Mouse (Mus musculus) embryonic fibroblast, embryonic 13.5 days (primary cell): ENCODE measurements around the gene Tenm4. TPM values are rescaled to one million over a fixed set of nuclear protein-coding genes. Genes with fewer than 3 reads are reported as not detected.

Source experiments
- H3K27ac ChIP-seq: 2 replicates; pipeline ENCODE4 v1.5.1; 2012; ENCODE audit warnings: low read length, control low read depth, inconsistent platforms; ENCODE audit not compliant: insufficient read depth
- H3K4me1 ChIP-seq: 2 replicates; pipeline ENCODE4 v1.6.1; 2011; ENCODE audit warnings: low read length; ENCODE audit not compliant: control insufficient read depth, insufficient read depth
- H3K4me3 ChIP-seq: 2 replicates; pipeline ENCODE4 v1.5.1; 2011; ENCODE audit warnings: mild to moderate bottlenecking, control low read depth, low read length; ENCODE audit not compliant: insufficient read depth
- CTCF ChIP-seq: IDR thresholded peaks from 2 replicates; pipeline ENCODE4 v1.5.1; 2011; ENCODE audit warnings: mild to moderate bottlenecking, control low read depth, low read length, moderate library complexity, borderline replicate concordance; ENCODE audit not compliant: insufficient read depth
- POLR2A ChIP-seq: IDR thresholded peaks from 2 replicates; pipeline ENCODE4 v1.6.1; 2011; ENCODE audit warnings: low read depth, mild to moderate bottlenecking, control low read depth, low read length, moderate library complexity
- polyA plus RNA-seq: library from polyadenylated mRNA; stranded (reverse); fragments of >200 nt; gene quantifications from 2 replicates; pipeline ENCODE4 v1.2.4, GENCODE M21; 2011; ENCODE audit warnings: low read depth; ENCODE audit not compliant: missing spikeins, insufficient read length

The Tenm4 gene
- polyA plus RNA-seq, 1 experiment, result 17.3 TPM

DNA sequence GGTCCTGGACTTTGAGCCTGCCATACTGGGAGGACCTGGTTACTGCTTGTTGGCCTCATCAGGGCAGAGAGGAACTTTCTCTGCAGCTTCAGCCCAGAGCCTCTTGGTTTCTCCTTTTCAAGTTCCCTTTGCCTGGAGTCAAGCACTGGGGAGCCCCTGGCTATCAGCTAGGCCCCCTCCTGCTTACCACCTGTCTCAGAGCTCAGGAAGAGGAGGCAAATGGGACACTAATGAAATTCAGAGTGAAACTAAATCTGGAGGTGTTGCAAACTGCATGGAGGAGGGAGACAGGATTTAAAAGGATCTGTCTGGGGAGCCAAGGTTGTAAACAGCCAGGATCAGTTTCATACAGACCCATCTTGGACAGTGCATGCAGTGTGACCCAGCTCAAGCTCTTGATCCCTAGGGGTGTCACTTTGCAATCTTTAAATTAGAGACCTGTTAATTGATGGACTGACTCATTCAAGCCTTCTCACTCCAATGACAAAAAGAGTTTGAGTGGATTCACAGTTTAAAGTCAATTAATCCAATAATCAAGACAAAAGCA, 269.2 kb downstream of the Tenm4 start:
- TF ChIP-seq POLR2A (no peak), CTCF (no peak)
- H3K27ac ChIP-seq, result no peak overlapping the region
- H3K4me3 ChIP-seq, result no peak overlapping the region
- H3K4me1 ChIP-seq, result no peaks in the 10 kb centered on the region

DNA sequence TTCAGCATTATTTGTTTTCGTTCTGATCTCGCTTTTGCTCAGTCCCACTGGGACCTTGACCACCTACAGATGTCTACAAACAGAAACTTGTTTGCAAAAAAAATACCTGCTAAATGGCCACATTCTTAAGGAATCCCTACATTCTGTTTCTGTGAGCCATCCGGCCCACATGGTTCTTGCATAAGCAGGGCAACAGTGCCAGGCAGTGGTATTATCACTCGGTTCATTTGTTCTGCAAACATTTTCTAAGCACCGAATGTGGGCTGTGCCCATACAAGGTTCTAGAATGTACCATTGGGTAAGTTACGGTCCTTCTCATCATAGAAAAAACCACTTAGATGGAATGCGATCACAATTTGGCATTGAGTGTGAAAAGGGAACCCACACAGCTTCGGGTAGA, 274.7 kb downstream of the Tenm4 start:
- Histone ChIP-seq H3K4me3 (no peak overlapping the region), H3K27ac (no peak overlapping the region), H3K4me1 (no peaks in the 10 kb centered on the region)
- TF ChIP-seq CTCF (no peak), POLR2A (no peak)

DNA sequence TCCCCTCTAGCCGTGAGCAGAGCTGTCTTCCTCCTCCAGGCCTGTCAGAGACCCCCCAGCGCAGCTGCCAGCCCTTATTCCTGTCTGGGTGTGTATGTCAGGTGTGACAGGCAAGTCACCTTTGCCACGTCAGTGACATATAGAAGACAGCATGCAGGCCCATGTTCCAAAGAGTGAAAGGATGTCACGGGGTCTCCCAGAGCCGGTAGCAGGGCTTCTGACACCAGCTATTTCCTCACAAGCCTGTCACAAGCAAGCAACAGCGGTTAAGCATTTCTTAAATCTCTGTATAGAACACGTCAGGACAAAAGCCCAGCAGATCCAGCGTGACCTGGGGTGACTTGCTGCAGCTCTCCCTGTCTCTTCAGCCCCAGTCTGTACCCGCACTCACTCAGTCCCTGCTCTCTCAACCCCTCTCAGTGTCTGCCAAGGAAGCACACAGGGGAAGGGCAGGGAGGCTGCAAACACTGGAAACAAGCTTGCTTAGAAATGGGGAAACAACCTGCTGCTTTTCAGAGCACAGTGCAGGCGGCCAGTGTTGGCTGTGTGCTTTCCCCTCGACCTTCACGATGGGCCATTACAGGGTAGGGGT, 276.9 kb downstream of the Tenm4 start:
- no peak for TF ChIP-seq POLR2A
- TF ChIP-seq CTCF, result no peak
- Histone ChIP-seq H3K4me1 (no peaks in the 10 kb centered on the region), H3K27ac (no peak overlapping the region), H3K4me3 (no peak overlapping the region)

DNA sequence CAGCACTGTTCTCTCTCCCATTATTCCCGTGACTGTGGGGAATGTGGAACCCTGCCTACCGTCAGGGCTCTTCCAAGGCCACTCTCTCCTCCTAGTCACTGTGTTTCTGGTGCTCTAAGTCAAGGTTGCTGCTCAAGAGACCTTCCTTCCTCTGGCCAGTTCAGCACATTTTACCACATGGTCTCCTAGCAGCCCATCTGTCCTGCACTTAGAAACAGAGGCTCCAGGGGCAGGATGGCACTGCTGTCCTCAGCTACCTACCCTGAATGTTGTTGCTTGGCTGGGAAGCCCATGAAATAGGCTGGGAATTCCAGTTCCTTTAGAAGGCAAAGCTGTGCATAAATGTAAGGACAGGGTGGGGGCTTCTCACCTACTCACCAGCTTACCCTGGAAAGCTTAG, 284.9 kb downstream of the Tenm4 start:
- H3K4me3 ChIP-seq, result no peak overlapping the region
- TF ChIP-seq POLR2A (no peak), CTCF (no peak)
- no peak overlapping the region for H3K27ac ChIP-seq
- H3K4me1 ChIP-seq, result no peaks in the 10 kb centered on the region

DNA sequence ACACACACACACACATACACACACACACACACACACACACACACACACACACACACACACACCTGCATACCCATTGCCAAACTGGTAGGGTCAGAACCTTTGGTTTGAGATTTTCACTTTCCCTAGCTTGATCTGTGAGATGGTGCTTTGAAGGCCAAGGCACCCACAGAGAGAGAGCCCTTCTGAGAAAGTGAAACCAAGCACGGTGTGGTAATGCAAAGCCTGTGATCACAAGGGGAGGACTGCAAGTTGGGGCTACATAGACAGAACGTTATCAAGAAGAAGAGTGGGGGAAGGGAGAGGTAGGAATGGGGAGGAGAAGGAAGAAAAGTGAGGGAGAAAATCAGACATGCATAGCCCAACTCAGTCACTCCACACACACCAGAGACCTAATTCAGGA, 285.6 kb downstream of the Tenm4 start:
- no peak for TF ChIP-seq CTCF
- no peak for TF ChIP-seq POLR2A
- Histone ChIP-seq H3K4me3 (no peak overlapping the region), H3K27ac (no peak overlapping the region), H3K4me1 (no peaks in the 10 kb centered on the region)

DNA sequence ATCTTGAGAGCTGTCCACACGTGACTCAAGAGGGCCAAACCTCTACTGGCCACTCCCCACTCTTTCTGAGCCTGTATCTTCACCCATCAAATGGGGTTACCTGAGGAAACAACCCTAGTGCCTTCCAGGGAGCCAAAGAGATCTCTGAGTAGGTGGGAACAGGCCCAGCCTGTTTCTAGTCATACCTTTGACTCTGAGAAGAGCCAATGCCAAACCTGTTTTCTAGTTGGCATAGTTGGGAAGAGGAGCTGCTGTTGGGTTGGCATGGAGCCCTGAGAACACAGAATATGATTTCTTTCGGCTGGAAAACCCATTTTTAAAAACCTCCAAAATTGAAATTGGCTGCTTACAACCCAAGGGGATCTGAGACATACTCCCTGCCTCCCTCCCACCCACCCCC, 286.8 kb downstream of the Tenm4 start:
- Histone ChIP-seq H3K27ac (no peak overlapping the region), H3K4me1 (no peaks in the 10 kb centered on the region), H3K4me3 (no peak overlapping the region)
- TF ChIP-seq CTCF (no peak), POLR2A (no peak)

DNA sequence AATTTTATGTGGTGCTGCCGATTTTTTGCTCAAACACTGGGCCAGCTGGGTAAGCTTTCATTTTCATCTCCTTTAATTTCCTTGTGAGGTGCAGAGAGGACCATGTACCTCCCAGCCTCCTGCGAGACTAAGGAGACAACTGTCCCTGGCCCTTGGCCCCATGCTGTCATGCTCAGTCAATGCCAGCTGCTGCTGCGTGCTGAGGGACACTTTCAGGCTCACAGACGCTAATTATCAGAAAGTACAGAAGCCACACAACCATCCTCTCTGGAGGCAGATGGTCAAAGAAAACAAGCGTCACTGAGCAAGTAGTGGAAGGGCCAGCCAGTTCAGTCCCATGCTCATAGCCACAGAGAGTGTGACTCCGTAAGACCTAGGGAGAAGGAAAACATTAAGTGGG, 287.9 kb downstream of the Tenm4 start:
- Histone ChIP-seq H3K27ac (no peak overlapping the region), H3K4me1 (no peaks in the 10 kb centered on the region), H3K4me3 (no peak overlapping the region)
- TF ChIP-seq CTCF (no peak), POLR2A (no peak)

DNA sequence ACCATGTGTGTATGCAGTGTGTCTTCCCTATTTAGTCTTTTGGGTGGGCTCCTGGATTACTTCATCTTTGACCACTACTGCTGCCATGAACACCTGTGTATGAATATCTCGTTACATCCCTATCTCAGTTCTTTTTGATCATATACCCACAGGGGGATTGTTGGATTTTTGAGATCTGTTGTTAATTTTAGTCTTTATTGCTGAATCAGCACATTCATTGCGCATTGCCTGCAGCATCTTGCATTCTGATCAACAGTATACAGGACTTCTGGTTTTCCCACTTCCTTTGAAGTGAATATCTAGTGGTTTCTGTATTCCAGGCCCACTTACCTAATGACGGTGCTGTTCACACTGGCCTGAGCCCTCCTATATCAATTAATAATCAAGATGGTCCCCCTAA, 295.7 kb downstream of the Tenm4 start:
- H3K4me1 ChIP-seq, result no peaks in the 10 kb centered on the region
- no peak overlapping the region for H3K27ac ChIP-seq
- no peak overlapping the region for H3K4me3 ChIP-seq
- TF ChIP-seq POLR2A, result no peak
- TF ChIP-seq CTCF, result no peak

- H3K4me3 ChIP-seq, result no peak overlapping the region
- H3K4me1 ChIP-seq, result no peaks in the 10 kb centered on the region
- TF ChIP-seq POLR2A (no peak), CTCF (no peak)
- H3K27ac ChIP-seq, result no peak overlapping the region
Observed at GRCm38 (mm10) chr7:96470821-96471220, 299.8 kb downstream of the Tenm4 start.

DNA sequence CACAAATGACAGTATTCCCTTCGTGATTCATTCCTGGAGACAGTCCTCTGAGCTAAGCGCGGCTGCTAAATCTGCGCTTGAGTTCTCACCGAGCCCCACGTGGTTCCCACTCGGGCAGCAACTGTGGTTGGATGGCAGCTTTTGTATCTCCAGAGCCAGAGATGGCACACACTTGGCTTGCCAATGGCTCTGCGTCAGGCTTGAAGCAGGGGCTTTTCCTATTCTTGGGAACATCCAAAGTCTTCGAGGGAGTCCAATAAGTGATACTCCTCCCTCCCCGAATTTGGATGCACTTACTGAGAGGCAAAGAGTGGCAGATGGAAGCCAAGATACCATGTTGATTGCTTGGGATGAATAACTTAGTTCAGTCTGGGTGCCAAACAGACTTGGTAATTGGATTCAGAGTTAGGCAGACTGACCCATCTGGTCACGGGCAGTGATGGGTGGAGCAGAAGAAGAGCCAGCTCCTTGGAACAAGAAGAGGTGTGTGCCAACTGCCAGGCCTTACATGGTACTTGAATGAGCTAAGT, 303.6 kb downstream of the Tenm4 start:
- no peak overlapping the region for H3K27ac ChIP-seq
- no peaks in the 10 kb centered on the region for H3K4me1 ChIP-seq
- TF ChIP-seq CTCF, result no peak
- no peak for TF ChIP-seq POLR2A
- no peak overlapping the region for H3K4me3 ChIP-seq
